Mouse (Mus musculus): ENCODE results near the gene Skp1a.

DNA sequence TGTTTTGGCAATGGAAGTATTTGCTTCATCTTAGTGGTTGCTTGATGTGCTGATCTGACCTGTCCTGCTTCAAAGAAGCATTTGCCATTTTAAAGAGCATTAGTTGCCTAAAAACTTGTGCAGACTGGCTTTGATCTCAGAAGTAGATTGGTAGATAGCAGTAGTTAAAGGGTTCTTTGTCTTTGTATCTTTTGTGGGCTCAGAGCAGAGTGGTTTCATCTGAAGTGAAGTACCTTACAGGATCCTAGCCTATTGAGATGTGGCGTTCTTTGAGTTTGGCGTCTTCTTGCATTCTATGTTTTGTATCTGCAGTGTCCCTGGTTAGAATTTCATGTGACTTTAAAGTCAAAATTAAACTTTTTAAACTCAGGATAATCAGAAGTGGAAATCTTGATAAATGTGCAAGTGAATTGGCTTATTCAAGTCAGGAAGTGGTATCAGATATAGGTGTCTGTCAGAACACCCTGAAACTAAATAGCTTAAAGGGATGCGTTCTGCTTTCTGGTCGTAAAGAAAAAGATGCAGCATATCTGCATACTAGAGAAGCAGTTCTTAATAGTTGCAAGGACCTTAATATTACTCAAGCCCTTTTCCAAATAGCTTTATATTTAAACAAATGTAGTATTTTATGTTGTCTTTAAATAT, 9.2 kb downstream of the Skp1a start:
- no peak for TF ChIP-seq CTCF (conservative IDR thresholded peaks at IDR 0.05 in 1 of 2, IDR thresholded peaks at IDR 0.05 in 1 of 2; ENCODE audit: low read depth in 2 of 2, low read length in 2 of 2)
- no peak for TF ChIP-seq POLR2A (IDR thresholded peaks at IDR 0.05; ENCODE audit: low read depth, low read length)
- no peak for TF ChIP-seq EP300 (IDR thresholded peaks at IDR 0.05; ENCODE audit: low read length)
- no peak for TF ChIP-seq NRF1 (IDR thresholded peaks at IDR 0.05; ENCODE audit: low read depth, low read length)
- TF ChIP-seq USF1 (IDR thresholded peaks at IDR 0.05; ENCODE audit: low read depth, low read length) = no peak
- TF ChIP-seq SIN3A (IDR thresholded peaks at IDR 0.05; ENCODE audit: low read length) = no peak
- no peak for TF ChIP-seq RAD21 (IDR thresholded peaks at IDR 0.05; ENCODE audit: low read depth, low read length)
- TF ChIP-seq POLR2AphosphoS2 (IDR thresholded peaks at IDR 0.05; ENCODE audit: low read depth, low read length) = no peak
- TF ChIP-seq GABPA (IDR thresholded peaks at IDR 0.05; ENCODE audit: insufficient replicate concordance, low read depth, low read length) = no peak
- no peak for TF ChIP-seq UBTF (IDR thresholded peaks at IDR 0.05; ENCODE audit: low read depth, low read length)
- TF ChIP-seq KAT2A (IDR thresholded peaks at IDR 0.05; ENCODE audit: insufficient replicate concordance, low read length) = no peak
- TF ChIP-seq BHLHE40 (IDR thresholded peaks at IDR 0.05; ENCODE audit: low read depth, low read length) = no peak
- TF ChIP-seq MXI1 (IDR thresholded peaks at IDR 0.05; ENCODE audit: low read depth, low read length) = no peak
